Mouse (Mus musculus): ENCODE results near the gene 2010300C02Rik. TPM values are rescaled to one million over a fixed set of nuclear protein-coding genes. Genes with fewer than 3 reads are reported as not detected.

The 2010300C02Rik gene
- polyA plus RNA-seq (2017; shearing (Covaris generic)): 0.27 TPM

GRCm38 (mm10) chr1:37719761-37720640 lies at the start of gene 2010300C02Rik:
TSS of gene 2010300C02Rik (minus strand) at chr1:37720085.

Other genes starting within 250 kb of the 2010300C02Rik start
- gene Mgat4a, start 179.1 kb downstream of the 2010300C02Rik start, polyA plus RNA-seq (2017; shearing (Covaris generic)): 14.9 TPM
- 2.0 TPM for gene Tsga10, start 146.3 kb upstream of the 2010300C02Rik start, polyA plus RNA-seq (2017; shearing (Covaris generic))
- gene Lipt1, start 151.7 kb upstream of the 2010300C02Rik start, polyA plus RNA-seq (2017; shearing (Covaris generic)): 0.66 TPM
- 37.4 TPM for gene Mitd1, start 170.3 kb upstream of the 2010300C02Rik start, polyA plus RNA-seq (2017; shearing (Covaris generic))
- gene Mrpl30, start 170.4 kb upstream of the 2010300C02Rik start, polyA plus RNA-seq (2017; shearing (Covaris generic)): 62.5 TPM
- gene Lyg2, start 196.4 kb upstream of the 2010300C02Rik start, polyA plus RNA-seq (2017; shearing (Covaris generic)): not detected
- not detected for gene Lyg1, start 237.7 kb upstream of the 2010300C02Rik start, polyA plus RNA-seq (2017; shearing (Covaris generic))

All from effector memory CD4-positive, alpha-beta T cell, adult 7 months (primary cell).